Mouse (Mus musculus) heart, adult 10 weeks (tissue): ENCODE results near the gene Gltp. TPM values are rescaled to one million over a fixed set of nuclear protein-coding genes. Genes with fewer than 3 reads are reported as not detected.

ENCODE experiments used
- polyA plus RNA-seq: library from polyadenylated mRNA; stranded (reverse); fragments of 350-450 nt; fragmentation: Illumina TruSeq; extraction: RNeasy Lipid Tissue Mini Kit (QIAGEN cat#74804); gene quantifications from one replicate; pipeline ENCODE4 v1.2.3, GENCODE M21; 2014; ENCODE audit warnings: low read depth, low replicate concordance

Gene Gltp
- polyA plus RNA-seq = 29.4 TPM

DNA sequence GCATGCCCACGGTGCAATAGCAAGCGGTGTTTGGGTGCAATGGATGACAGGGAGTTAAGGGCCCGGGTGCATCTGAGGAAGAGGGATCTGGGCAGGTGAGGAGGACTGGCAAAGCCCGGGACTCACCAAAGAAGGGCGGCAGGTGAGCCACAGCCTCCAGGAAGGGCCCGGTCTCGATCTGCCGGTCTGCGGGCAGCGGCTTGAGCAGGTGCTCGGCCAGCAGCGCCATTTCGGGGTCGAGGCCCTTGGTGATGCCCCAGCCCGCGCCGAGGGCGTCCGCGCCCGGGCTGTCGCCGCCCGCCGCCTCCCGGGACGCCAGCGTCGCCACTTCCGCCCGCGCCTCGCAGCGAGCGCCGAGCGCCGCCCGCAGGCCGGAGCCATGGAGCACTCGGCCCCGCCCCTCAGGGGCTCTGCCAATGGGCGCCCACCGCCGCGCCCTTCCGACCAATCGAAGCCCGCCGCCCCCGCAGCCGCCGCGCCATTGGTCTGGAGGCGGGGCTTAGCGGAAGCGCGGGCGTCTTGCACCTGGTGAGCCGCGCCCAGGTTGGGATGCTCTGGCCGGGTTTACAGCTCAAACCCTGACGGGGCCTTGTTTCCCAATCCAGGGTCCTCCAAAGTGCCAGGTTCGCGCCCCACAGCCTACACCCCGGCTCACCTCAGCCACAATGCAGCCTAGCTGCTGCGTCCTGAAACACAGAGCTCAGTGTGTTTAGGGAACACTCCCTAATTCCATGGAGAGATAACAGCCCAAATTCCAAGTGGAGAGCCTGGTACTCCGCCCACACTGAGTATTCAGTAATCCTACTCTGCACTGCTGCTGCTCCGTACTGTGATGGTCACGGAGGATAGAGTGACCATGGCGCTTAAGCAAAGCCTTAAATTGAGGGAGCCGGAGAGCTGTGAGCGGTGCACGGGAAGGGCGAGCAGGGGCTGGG, at the start of gene Gltp:
TSS of gene Gltp (minus strand) at position 352 of the 935 bp plus-strand sequence.

DNA sequence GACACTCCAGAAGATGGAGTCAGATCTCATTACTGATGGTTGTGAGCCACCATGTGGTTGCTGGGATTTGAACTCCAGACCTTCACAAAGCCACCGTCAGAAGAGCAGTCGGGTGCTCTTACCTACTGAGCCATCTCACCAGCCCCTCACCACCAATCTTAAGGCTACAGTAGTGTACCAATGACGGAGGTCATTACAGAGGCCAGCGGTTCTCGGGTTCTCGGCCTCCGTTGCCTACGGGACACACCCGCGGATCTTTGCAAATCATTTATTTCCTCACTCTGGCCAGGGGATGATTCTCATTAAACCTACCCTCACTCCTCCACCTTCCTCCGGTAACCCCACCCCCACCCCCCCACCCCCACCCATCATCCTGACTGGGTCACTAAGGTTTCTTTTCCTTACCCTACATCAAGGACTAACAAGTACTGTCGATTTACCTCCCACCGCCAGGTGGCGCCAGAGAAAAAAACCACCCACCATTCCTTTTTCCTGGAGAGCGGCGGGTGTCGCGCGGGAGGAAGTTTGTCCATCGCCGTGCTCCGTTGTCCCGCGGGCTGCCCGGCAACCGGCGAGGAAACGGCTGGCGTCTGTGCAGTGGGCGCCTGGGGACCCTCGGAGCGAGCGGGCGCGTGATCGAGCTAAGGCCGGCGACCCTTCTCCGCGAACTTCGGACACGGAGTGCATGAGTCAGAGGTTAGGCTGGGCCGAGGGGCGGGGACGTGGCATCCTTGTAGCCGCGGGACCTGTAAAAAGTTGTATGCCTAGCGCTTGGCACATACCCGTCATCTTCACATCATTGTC, 16.7 kb upstream of the Gltp start, which contains the start of gene Tchp:
TSS of gene Tchp (plus strand) at position 496 of the 804 bp plus-strand sequence.

DNA sequence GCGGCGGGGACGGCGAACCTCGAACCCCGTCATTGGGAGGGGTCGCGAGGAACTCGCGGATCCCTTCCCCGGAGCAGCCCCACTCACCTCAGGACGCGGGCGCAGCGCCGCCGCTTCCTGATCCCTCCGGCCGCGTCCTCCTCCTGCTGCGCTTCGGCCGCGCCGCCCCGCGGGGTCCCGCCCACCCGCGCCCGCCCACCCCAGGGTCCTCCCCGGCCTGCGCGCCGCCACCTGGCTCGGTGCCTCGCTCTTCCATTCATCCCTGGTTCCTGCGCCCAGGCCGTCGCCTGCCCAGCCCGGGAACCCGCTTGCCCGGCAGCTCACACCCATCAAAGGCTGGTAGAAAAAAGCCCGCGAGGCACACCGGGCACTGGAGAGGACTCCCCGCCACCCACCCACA, 32.5 kb downstream of the Gltp start, which contains the start of gene Trpv4:
TSS of gene Trpv4 (minus strand) at position 167 of the 400 bp plus-strand sequence.

Other genes with a start within 250 kb of the Gltp start
- 33.6 TPM for gene Mmab, start 246.9 kb downstream of the Gltp start, polyA plus RNA-seq
- gene Mvk, start 246.7 kb downstream of the Gltp start, polyA plus RNA-seq = 10.8 TPM
- 2.4 TPM for gene Fam222a, start 123.0 kb downstream of the Gltp start, polyA plus RNA-seq
- gene Trpv4, start 32.6 kb downstream of the Gltp start, polyA plus RNA-seq = 3.9 TPM
- gene Tchp, start 16.8 kb upstream of the Gltp start, polyA plus RNA-seq = 7.2 TPM
- gene Ankrd13a, start 83.7 kb upstream of the Gltp start, polyA plus RNA-seq = 26.1 TPM
- 25.9 TPM for gene Git2, start 84.5 kb upstream of the Gltp start, polyA plus RNA-seq
- 4.4 TPM for gene 1500011B03Rik, start 132.5 kb upstream of the Gltp start, polyA plus RNA-seq
- not detected for gene 4930519G04Rik, start 162.7 kb upstream of the Gltp start, polyA plus RNA-seq
- gene Gm9936, start 167.7 kb upstream of the Gltp start, polyA plus RNA-seq = not detected
- 20.4 TPM for gene Oasl2, start 206.0 kb upstream of the Gltp start, polyA plus RNA-seq
- 4.3 TPM for gene Oasl1, start 232.3 kb upstream of the Gltp start, polyA plus RNA-seq